Mouse (Mus musculus) adrenal gland (tissue): ENCODE results near the gene Prkag1.

ENCODE experiments used
- intact Hi-C: fragments of 180-260 bp; cut with DNase I; formaldehyde crosslinking; loops from one replicate; pipeline ENCODE4 v1.15.1; 2025

Gene Prkag1

GRCm38 (mm10) chr15:98797835-98798492, 33.4 kb downstream of the Prkag1 start:
- intact Hi-C loops = loop anchor here (5.0 kb wide), 1 partner anchor 86 kb away; no protein-coding TSS in a partner anchor

GRCm38 (mm10) chr15:98796803-98797595, 34.3 kb downstream of the Prkag1 start:
- intact Hi-C loops = loop anchor here (5.0 kb wide), 1 partner anchor 85 kb away; no protein-coding TSS in a partner anchor

GRCm38 (mm10) chr15:98793141-98793698, 38.1 kb downstream of the Prkag1 start:
- intact Hi-C loops = loop anchor here (5.0 kb wide), 1 partner anchor 66 kb away; the partner anchor contains the start of gene Fkbp11

GRCm38 (mm10) chr15:98792233-98793020, 38.9 kb downstream of the Prkag1 start:
- intact Hi-C loops = loop anchor here (5.0 kb wide), 1 partner anchor 65 kb away; the partner anchor contains the start of gene Fkbp11

- intact Hi-C loops = loop anchor here (5.0 kb wide), 1 partner anchor 64 kb away; the partner anchor contains the start of gene Fkbp11
Observed at GRCm38 (mm10) chr15:98791771-98792170, 39.5 kb downstream of the Prkag1 start.

GRCm38 (mm10) chr15:98791221-98791620, 40.1 kb downstream of the Prkag1 start:
- intact Hi-C loops = loop anchor here (5.0 kb wide), 1 partner anchor 64 kb away; the partner anchor contains the start of gene Fkbp11

GRCm38 (mm10) chr15:98790761-98791160, 40.6 kb downstream of the Prkag1 start:
- intact Hi-C loops = loop anchor here (5.0 kb wide), 1 partner anchor 63 kb away; the partner anchor contains the start of gene Fkbp11

- intact Hi-C loops = loop anchor here (5.0 kb wide), 2 partner anchors 63 to 128 kb away; partner anchors contain the start of genes Ddx23 and Fkbp11
Observed at GRCm38 (mm10) chr15:98789661-98790535, 41.4 kb downstream of the Prkag1 start, which contains the start of gene Wnt1. Gene Wnt1, plus strand, starts transcription at chr15:98789857.

- intact Hi-C loops = loop anchor here (5.0 kb wide), 1 partner anchor 127 kb away; the partner anchor contains the start of gene Ddx23
Observed at GRCm38 (mm10) chr15:98788972-98789660, 42.2 kb downstream of the Prkag1 start.

GRCm38 (mm10) chr15:98787930-98788329, 43.4 kb downstream of the Prkag1 start:
- intact Hi-C loops = loop anchor here (5.0 kb wide), 1 partner anchor 126 kb away; the partner anchor contains the start of gene Ddx23

GRCm38 (mm10) chr15:98785744-98786143, 45.6 kb downstream of the Prkag1 start:
- intact Hi-C loops = loop anchor here (5.0 kb wide), 1 partner anchor 123 kb away; the partner anchor contains the start of gene Ddx23

- intact Hi-C loops = no loop called here
Observed at GRCm38 (mm10) chr15:98781166-98781565, 50.2 kb downstream of the Prkag1 start.

GRCm38 (mm10) chr15:98780573-98780972, 50.7 kb downstream of the Prkag1 start:
- intact Hi-C loops = no loop called here

- intact Hi-C loops = no loop called here
Observed at GRCm38 (mm10) chr15:98780075-98780474, 51.2 kb downstream of the Prkag1 start.

GRCm38 (mm10) chr15:98778806-98779205, 52.5 kb downstream of the Prkag1 start:
- intact Hi-C loops = no loop called here

GRCm38 (mm10) chr15:98778191-98778770, 53.0 kb downstream of the Prkag1 start:
- intact Hi-C loops = no loop called here

- intact Hi-C loops = no loop called here
Observed at GRCm38 (mm10) chr15:98777762-98778161, 53.6 kb downstream of the Prkag1 start, which contains the start of gene Wnt10b. Gene Wnt10b, minus strand, starts transcription at chr15:98778150.

GRCm38 (mm10) chr15:98777005-98777616, 54.2 kb downstream of the Prkag1 start:
- intact Hi-C loops = no loop called here
